Mouse (Mus musculus) forebrain, embryonic 13.5 days (tissue): Measurements from ENCODE around the gene Akt3. TPM values are rescaled to one million over a fixed set of nuclear protein-coding genes. Genes with fewer than 3 reads are reported as not detected.

Experiments
- ATAC-seq: fragments of 200-750 bp; cut with Nextera tagmentation; 2 replicates; pipeline ENCODE4 v1.8.0; 2017
- H3K27ac ChIP-seq: fragments of 300-500 bp; sonication (generic); 2 replicates; pipeline ENCODE4 v1.5.1; 2015; ENCODE audit warnings: inconsistent platforms, mild to moderate bottlenecking, moderate library complexity
- H3K27me3 ChIP-seq: fragments of 300-500 bp; sonication (generic); 2 replicates; pipeline ENCODE4 v1.6.1; 2015; ENCODE audit warnings: mild to moderate bottlenecking, inconsistent platforms
- H3K36me3 ChIP-seq: fragments of 300-500 bp; sonication (generic); 2 replicates; pipeline ENCODE4 v1.6.1; 2015; ENCODE audit warnings: mild to moderate bottlenecking, inconsistent platforms; ENCODE audit not compliant: poor library complexity, severe bottlenecking
- H3K4me1 ChIP-seq: fragments of 300-500 bp; sonication (generic); 2 replicates; pipeline ENCODE4 v1.6.1; 2015; ENCODE audit warnings: inconsistent platforms
- H3K4me2 ChIP-seq: fragments of 300-500 bp; sonication (generic); 2 replicates; pipeline ENCODE4 v1.6.1; 2015; ENCODE audit warnings: inconsistent platforms, mild to moderate bottlenecking, moderate library complexity
- H3K4me3 ChIP-seq: fragments of 300-500 bp; sonication (generic); 2 replicates; pipeline ENCODE4 v1.5.1; 2015; ENCODE audit warnings: mild to moderate bottlenecking, inconsistent platforms
- H3K9ac ChIP-seq: fragments of 300-500 bp; sonication (generic); 2 replicates; pipeline ENCODE4 v1.6.1; 2015; ENCODE audit warnings: mild to moderate bottlenecking, inconsistent platforms
- H3K9me3 ChIP-seq: fragments of 300-500 bp; sonication (generic); replicated peaks from 2 replicates; pipeline ENCODE4 v1.6.1; 2016; ENCODE audit warnings: inconsistent platforms
- WGBS: fragments of 180-500 bp; shearing (Covaris S2); methylation state at CpG from one replicate; pipeline ENCODE4 v1.1.7; 2015; 5-methylcytosine and 5-hydroxymethylcytosine counted together
- polyA plus RNA-seq: library from polyadenylated mRNA; unstranded; fragments of >200 nt; fragmentation: Nextera tagmentation; extraction: Ambion mirVana; gene quantifications from 2 replicates; pipeline ENCODE4 v1.2.1, GENCODE M21; 2015

Gene Akt3
- polyA plus RNA-seq, 1 experiment from 2014 or later: 24.8 TPM

- no peaks in the 10 kb centered on the region for H3K27me3 ChIP-seq
- H3K4me3 ChIP-seq: no peak overlapping the region
- H3K27ac ChIP-seq: no peak overlapping the region
- H3K9ac ChIP-seq: no peak overlapping the region
- ATAC-seq: no peak
- 0 out of 2 replicates have a peak, but pooled peaks cover 3% of the 10 kb centered on the region for H3K4me1 ChIP-seq
- no peak overlapping the region for H3K4me2 ChIP-seq
- peaks cover 10% of the 10 kb centered on the region; the same call in 1 of the 2 replicates for H3K36me3 ChIP-seq
- no peaks in the 10 kb centered on the region for H3K9me3 ChIP-seq
Measured at GRCm38 (mm10) chr1:177045885-177046284, 212.1 kb downstream of the Akt3 start.

- no peak overlapping the region for H3K4me3 ChIP-seq
- H3K9ac ChIP-seq: no peak overlapping the region
- H3K27me3 ChIP-seq: no peaks in the 10 kb centered on the region
- no peak overlapping the region for H3K4me2 ChIP-seq
- H3K36me3 ChIP-seq: no peaks in the 10 kb centered on the region
- H3K4me1 ChIP-seq: peaks cover 8% of the 10 kb centered on the region; the same call in 1 of the 2 replicates
- ATAC-seq: no peak
- 36% methylated on average over 4 of the region's 4 CpGs for WGBS
- peak overlapping the region; percentile 62 for H3K27ac ChIP-seq
- no peaks in the 10 kb centered on the region for H3K9me3 ChIP-seq
Measured at GRCm38 (mm10) chr1:177040058-177040457, 217.9 kb downstream of the Akt3 start.

DNA sequence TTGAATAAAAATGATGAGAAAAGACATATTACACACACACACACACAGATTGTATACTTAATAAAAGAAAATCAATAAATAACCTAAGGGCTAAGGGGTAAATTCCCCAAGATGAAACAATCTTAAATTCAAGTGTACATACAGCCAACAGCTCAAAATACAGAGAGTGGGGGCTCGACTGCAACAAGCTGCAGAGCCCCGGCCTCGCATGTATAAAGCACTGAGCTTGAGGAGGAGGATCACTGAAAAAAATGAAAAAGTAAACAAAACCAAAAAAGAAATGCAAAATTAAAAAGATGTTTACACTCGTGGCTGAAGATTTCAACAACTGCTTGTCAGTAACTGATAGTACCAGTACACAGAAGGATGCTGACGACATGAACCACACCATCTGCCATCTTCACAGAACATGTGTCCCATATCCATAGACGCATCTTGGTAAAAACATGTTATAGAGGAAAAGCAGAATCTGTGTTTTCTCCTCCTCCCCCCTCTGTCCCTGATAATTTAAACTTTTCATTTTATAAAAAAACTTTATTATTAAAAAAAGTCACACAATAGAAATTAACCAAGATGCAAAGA, 218.8 kb downstream of the Akt3 start:
- Histone ChIP-seq H3K27me3 (no peaks in the 10 kb centered on the region), H3K4me2 (no peak overlapping the region), H3K4me3 (no peak overlapping the region), H3K9me3 (no peaks in the 10 kb centered on the region), H3K4me1 (peaks cover 8% of the 10 kb centered on the region; the same call in 1 of the 2 replicates), H3K9ac (no peak overlapping the region), H3K27ac (peak overlapping the region; percentile 57; the same call in 1 of the 2 replicates), H3K36me3 (no peaks in the 10 kb centered on the region; the same call in 1 of the 2 replicates)
- ATAC-seq: peak; percentile 84; the same call in 1 of the 2 replicates
- WGBS: 70% methylated on average over 6 of the region's 6 CpGs

DNA sequence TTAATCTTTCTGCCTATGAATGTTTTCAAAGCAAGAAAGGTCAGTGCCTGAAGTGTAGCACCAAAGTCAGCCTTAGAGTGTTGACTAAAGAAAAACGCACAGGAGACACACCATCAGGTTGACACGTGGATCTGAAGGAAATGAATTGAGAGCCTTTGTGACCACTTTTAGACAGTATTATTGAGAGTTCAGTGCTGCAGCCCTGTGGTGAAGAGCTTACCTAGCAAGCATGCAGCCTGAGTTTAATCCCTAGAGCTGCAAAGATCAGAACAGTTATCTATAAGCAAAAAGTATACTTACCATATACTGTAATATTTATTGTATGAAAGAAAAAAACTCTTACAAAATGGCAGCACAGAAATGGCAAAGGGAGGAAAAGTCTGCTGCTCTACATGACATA, 219.6 kb downstream of the Akt3 start:
- WGBS: 48% methylated on average over 2 of the region's 2 CpGs
- Histone ChIP-seq H3K27ac (peak overlapping the region; percentile 41), H3K27me3 (no peaks in the 10 kb centered on the region), H3K9ac (no peak overlapping the region), H3K4me2 (no peak overlapping the region), H3K4me1 (peaks cover 8% of the 10 kb centered on the region; the same call in 1 of the 2 replicates), H3K4me3 (no peak overlapping the region), H3K9me3 (no peaks in the 10 kb centered on the region), H3K36me3 (no peaks in the 10 kb centered on the region; the same call in 1 of the 2 replicates)
- ATAC-seq: no peak; the same call in 1 of the 2 replicates

DNA sequence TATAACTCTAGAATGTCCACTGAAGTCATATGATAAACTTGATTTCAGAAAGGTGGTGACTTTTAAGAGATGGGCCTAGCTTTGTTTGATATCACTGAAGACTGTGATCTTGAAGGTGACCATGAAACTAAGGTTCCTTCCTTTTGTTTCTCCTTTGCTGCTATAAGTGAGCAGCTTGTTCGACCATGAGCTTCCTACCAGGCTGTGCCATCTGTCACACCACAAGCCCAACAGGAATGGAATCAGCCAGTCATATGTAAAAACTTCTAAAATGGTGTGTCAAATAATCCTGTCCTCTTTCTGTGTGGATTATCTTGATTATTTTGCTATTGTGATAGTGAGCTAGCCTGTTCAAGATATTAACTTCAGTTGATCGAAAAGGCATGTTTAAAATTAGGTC, 222.5 kb downstream of the Akt3 start:
- H3K4me3 ChIP-seq: no peak overlapping the region
- no peak for ATAC-seq
- peaks cover 8% of the 10 kb centered on the region; the same call in 1 of the 2 replicates for H3K4me1 ChIP-seq
- H3K9ac ChIP-seq: no peak overlapping the region
- H3K27ac ChIP-seq: no peak overlapping the region
- no peak overlapping the region for H3K4me2 ChIP-seq
- H3K36me3 ChIP-seq: peaks cover 13% of the 10 kb centered on the region
- H3K27me3 ChIP-seq: no peaks in the 10 kb centered on the region
- 73% methylated on average over 2 of the region's 2 CpGs for WGBS
- H3K9me3 ChIP-seq: no peaks in the 10 kb centered on the region

- Histone ChIP-seq H3K27me3 (no peaks in the 10 kb centered on the region), H3K4me3 (no peak overlapping the region), H3K27ac (no peak overlapping the region), H3K4me2 (no peak overlapping the region), H3K9me3 (no peaks in the 10 kb centered on the region), H3K36me3 (peaks cover 13% of the 10 kb centered on the region), H3K9ac (no peak overlapping the region), H3K4me1 (peaks cover 4% of the 10 kb centered on the region; the same call in 1 of the 2 replicates)
- no peak for ATAC-seq
- WGBS: 6% methylated on average over 1 of the region's 1 CpGs
Measured at GRCm38 (mm10) chr1:177032233-177032632, 225.8 kb downstream of the Akt3 start.

DNA sequence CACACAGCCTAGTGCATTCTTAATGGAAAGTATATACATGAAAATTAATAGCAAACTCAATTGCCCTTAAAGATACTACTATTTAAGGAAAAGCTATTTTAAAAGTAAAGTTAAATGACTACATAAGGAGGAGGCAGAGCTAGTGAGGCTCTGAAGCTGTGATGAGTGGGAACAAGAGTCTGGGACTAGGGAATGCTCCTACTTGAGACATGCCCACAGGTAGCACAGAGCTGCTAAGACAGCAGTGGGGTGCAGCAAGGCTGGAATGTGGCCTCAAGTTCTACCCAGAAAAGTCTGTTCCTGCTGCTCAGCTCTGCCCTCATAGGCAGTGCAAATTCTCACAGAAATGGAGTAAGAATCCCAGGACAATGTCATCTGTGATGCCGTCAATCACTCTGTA, 226.8 kb downstream of the Akt3 start:
- H3K4me3 ChIP-seq: no peak overlapping the region
- H3K9ac ChIP-seq: no peak overlapping the region
- H3K27me3 ChIP-seq: no peaks in the 10 kb centered on the region
- no peak for ATAC-seq
- WGBS: 98% methylated on average over 1 of the region's 1 CpGs
- H3K4me2 ChIP-seq: no peak overlapping the region
- peaks cover 15% of the 10 kb centered on the region for H3K36me3 ChIP-seq
- H3K9me3 ChIP-seq: no peaks in the 10 kb centered on the region
- peaks cover 4% of the 10 kb centered on the region; the same call in 1 of the 2 replicates for H3K4me1 ChIP-seq
- H3K27ac ChIP-seq: no peak overlapping the region

GRCm38 (mm10) chr1:177030669-177031068, 227.3 kb downstream of the Akt3 start:
- Histone ChIP-seq H3K27me3 (no peaks in the 10 kb centered on the region), H3K27ac (no peak overlapping the region), H3K9me3 (no peaks in the 10 kb centered on the region), H3K4me2 (no peak overlapping the region), H3K36me3 (peaks cover 15% of the 10 kb centered on the region), H3K9ac (no peak overlapping the region), H3K4me3 (no peak overlapping the region), H3K4me1 (peaks cover 4% of the 10 kb centered on the region; the same call in 1 of the 2 replicates)
- WGBS: 83% methylated on average over 3 of the region's 3 CpGs
- ATAC-seq: no peak

DNA sequence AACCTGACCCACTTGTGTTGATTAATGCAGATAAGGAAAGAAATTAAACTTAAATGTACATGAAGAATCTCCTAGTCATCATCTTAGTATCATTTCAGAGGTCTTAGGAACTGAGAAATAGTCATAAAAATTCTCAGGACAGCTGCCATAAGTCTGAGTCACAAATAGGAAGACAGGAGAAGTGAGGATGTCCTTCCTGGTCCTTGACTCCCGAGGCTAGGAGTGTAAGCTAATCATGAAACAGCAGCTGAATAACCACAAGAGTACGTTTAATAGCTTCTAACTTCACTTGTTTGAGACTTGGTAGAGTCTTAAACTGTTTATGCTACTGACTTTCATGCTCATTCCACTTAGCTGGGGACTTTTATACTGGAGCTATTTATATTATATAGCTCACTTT, 229.0 kb downstream of the Akt3 start:
- no peaks in the 10 kb centered on the region for H3K27me3 ChIP-seq
- WGBS: 73% methylated on average over 2 of the region's 2 CpGs
- H3K4me1 ChIP-seq: peaks cover 2% of the 10 kb centered on the region; the same call in 1 of the 2 replicates
- no peak overlapping the region for H3K27ac ChIP-seq
- H3K4me2 ChIP-seq: no peak overlapping the region
- no peak overlapping the region for H3K9ac ChIP-seq
- no peak for ATAC-seq
- no peaks in the 10 kb centered on the region for H3K9me3 ChIP-seq
- peaks cover 26% of the 10 kb centered on the region for H3K36me3 ChIP-seq
- H3K4me3 ChIP-seq: no peak overlapping the region

DNA sequence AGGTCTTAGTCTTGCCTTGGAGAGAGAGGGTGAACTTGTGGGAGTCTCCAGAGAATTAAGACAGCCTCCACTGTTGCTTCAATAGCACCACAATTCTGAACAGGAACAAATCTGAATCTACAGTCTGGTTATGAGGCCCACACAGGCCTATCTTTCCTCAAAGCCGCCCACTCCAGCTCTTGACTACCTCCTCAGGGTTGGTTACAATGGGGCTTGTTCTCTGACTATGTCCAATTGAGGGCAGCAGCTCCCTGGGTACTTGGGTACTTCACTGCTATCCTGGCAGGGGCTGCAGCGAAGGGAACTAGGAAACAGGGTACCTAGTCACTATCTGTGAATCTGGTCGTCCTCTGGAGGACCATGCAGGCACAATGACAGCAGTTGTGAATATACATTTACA, 230.3 kb downstream of the Akt3 start:
- Histone ChIP-seq H3K36me3 (peaks cover 39% of the 10 kb centered on the region), H3K4me3 (no peak overlapping the region), H3K9me3 (no peaks in the 10 kb centered on the region), H3K27me3 (no peaks in the 10 kb centered on the region), H3K4me1 (peaks cover 2% of the 10 kb centered on the region; the same call in 1 of the 2 replicates), H3K4me2 (no peak overlapping the region), H3K27ac (no peak overlapping the region), H3K9ac (no peak overlapping the region)
- WGBS: 85% methylated on average over 3 of the region's 3 CpGs
- no peak for ATAC-seq

DNA sequence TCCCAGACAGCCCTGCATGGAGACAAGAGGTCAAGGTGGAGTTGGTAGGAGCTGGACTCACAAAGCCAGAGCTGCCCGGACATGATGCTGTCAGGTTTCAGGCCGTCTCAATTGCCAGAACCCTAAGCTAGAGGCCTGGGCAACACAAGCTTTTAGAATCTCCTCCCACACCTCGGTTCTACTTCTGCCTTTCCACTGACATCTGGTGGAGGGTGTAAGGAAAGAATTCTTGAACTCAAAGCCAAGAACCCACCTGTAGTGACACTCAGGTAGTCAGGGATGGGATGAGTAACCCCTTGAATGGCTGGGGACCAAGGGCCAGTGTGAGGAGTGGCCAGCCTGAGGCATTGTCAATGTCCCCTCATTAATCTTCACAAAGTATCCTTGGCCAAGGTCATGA, 235.3 kb downstream of the Akt3 start:
- no peak overlapping the region for H3K9ac ChIP-seq
- no peaks in the 10 kb centered on the region for H3K27me3 ChIP-seq
- peaks cover 5% of the 10 kb centered on the region; the same call in 1 of the 2 replicates for H3K4me1 ChIP-seq
- 68% methylated on average over 3 of the region's 3 CpGs for WGBS
- H3K4me3 ChIP-seq: no peak overlapping the region
- H3K9me3 ChIP-seq: no peaks in the 10 kb centered on the region
- no peak overlapping the region for H3K4me2 ChIP-seq
- H3K36me3 ChIP-seq: peaks cover 42% of the 10 kb centered on the region
- H3K27ac ChIP-seq: no peak overlapping the region
- ATAC-seq: no peak

DNA sequence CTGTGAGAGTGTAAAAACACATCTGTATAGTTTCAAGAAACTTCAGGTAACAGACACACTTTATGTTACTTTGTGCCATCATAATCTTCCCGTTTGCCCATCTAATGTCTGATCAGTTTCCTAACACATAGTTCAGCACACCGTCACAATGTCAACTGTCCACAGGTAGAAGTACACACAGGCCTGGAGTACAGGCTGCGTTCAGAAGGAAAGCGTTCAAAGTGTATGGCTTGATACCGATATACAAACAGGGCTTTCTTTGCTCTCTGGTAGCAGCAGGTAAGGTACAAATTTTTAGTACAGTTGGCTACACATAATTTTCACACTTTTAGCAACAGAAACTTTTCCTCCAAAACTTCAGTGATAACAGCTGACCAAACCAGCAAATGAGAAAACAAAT, 238.3 kb downstream of the Akt3 start:
- Histone ChIP-seq H3K4me1 (peaks cover 28% of the 10 kb centered on the region), H3K9me3 (no peaks in the 10 kb centered on the region), H3K36me3 (peaks cover 33% of the 10 kb centered on the region), H3K4me3 (no peak overlapping the region), H3K9ac (no peak overlapping the region), H3K27me3 (no peaks in the 10 kb centered on the region), H3K27ac (no peak overlapping the region), H3K4me2 (no peak overlapping the region)
- no peak for ATAC-seq
- 95% methylated on average over 5 of the region's 5 CpGs for WGBS

DNA sequence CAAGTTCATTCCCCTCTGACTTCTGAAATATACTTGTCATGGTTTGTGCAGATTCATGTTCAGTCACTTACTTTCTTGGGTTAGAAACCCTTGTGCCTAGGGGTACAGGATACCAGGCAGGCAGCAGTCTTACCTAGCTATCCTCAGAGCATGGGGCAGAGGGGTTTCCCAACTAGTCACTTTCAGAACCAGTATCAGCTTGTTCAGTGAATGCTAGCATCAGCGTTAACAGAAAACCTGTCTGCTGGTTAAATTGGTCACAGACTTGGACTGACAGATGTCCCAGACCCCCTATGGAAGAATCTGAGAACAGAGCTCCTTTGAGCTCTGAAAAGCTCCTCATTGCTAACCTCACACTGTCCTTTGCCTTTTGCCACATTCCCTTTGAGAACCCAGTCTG, 239.3 kb downstream of the Akt3 start:
- no peak overlapping the region for H3K4me2 ChIP-seq
- no peak overlapping the region for H3K9ac ChIP-seq
- H3K27me3 ChIP-seq: no peaks in the 10 kb centered on the region
- H3K27ac ChIP-seq: no peak overlapping the region
- 91% methylated on average over 1 of the region's 1 CpGs for WGBS
- no peak for ATAC-seq
- no peak overlapping the region for H3K4me3 ChIP-seq
- peaks cover 26% of the 10 kb centered on the region for H3K36me3 ChIP-seq
- no peaks in the 10 kb centered on the region for H3K9me3 ChIP-seq
- H3K4me1 ChIP-seq: peaks cover 36% of the 10 kb centered on the region
